Mouse (Mus musculus) right cerebral cortex, postnatal 36 days (tissue): Measurements from ENCODE around the gene Folr2.

Source experiments
- DNase-seq, 2 experiments: peaks; one replicate each; pipeline ENCODE4 v3.0.0; 2022; ENCODE audit warnings: low spot score in 2 of 2, mixed read lengths in 1 of 2

Gene Folr2

DNA sequence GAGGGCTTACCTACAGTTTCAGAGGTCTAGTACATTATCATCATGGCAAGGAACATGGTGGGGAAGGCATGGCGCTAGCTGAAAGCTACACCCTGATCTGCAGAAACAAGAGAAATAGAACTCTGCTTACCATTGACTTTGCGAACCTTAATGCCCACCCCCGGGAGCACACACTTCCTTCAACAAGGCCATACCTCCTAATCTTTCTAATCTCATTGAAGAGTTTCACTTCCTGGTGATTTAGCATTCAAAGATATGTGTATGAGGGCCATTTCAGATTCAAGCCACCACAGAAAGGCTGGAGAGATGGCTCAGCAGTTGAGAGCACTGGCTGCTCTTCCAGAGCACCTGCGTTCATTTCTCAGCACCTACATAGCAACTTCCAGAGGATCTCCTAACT, at the start of gene Folr2:
TSS of gene Folr2 (minus strand) at position 101 of the 400 bp plus-strand sequence.
- no peak for DNase-seq

DNA sequence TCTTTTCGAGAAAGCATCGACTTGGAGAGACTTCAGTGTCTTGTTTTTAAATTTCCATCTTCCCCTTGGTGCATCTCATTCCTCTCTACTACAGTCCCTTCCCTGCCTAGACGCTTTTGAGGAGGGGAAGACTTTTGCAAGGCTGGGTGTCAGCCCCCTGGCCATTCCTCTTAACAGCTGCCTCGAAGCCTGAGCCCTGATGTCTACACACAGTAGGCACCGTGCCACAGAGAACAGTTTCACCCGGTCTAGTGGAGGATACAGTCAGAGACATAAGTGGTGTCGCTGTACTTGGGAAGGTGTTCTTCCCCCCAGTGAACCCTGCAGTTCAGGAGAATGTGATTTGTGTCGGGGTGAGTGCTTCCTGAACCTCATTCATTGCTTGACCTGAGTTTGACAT, 49.7 kb upstream of the Folr2 start:
- no peak for DNase-seq

DNA sequence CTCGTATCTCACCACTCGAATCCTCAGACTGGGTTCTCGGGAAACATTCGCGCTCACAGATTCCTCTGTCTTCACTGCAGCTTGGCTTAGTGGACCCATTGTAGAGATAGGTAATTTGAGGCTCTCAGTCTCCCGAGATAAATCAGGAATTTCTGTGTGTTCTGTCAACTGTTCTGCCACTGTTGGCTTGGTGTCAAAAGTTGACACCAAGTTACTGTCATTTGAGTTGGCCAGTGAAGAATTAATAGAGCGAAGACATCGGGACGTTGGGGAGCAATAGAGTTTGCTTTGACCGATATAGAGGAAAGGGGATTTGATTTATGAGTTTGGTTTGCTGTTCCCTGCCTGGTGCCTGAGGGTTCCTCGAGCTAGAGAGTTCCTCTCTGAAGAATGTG, 49.3 kb upstream of the Folr2 start, which contains the start of gene Tomt:
TSS of gene Tomt (minus strand) at position 73 of the 395 bp plus-strand sequence.
- no peak for DNase-seq

DNA sequence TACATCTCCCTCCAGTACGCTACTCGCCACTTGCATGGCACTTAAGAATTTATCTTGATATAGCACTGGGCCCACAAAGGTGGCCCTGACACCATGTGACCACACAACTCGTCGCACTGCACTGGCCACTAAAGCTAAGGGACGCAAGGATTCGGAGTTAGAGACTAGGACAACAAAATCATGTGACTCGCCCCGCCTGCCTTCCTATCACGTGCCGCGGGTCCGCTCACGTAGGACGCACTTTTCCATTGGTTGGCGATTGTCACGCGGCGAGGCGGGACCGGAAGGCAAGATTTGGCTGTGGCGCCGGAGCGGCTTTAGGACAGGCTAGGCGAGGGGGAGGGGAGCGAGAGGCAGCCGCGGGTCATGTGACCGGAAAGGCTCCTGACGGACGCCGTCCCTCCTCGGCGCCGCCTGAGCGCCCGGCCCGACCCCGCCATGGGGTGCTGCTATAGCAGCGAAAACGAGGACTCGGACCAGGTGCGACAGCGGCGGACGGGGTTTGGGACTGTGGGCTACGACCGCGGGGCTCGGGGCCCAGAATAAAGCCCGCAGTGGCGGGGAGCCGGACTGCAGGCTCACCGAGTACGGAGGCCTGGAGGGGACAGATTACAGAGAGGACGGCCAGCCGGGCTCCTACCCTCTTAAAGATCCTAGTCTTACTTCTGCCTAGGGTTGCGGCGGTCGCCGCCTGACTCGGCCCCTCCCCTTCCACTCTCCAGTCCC, 48.7 kb upstream of the Folr2 start, which contains the start of gene Lamtor1:
TSS of gene Lamtor1 (plus strand) at position 344 of the 726 bp plus-strand sequence.
- DNase-seq: peak; percentile 100

DNA sequence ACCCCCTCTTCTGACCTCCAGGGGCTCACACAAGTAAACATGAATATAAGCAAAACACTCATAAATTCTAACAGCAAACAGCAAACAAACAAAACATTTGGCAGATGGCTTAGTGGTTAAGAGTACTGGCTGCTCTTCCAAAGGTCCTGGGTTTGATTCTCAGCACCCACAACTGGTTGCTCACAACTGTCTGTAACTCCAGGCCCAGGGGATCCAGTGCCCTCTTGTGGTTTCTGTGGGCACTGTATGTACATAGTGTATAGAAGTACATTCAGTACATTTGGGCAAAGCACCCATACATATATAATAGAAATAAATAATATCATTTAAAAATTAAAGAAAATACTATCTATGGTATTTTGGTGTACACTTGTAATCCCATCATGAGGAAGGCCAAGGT, 45.9 kb upstream of the Folr2 start:
- DNase-seq: no peak

DNA sequence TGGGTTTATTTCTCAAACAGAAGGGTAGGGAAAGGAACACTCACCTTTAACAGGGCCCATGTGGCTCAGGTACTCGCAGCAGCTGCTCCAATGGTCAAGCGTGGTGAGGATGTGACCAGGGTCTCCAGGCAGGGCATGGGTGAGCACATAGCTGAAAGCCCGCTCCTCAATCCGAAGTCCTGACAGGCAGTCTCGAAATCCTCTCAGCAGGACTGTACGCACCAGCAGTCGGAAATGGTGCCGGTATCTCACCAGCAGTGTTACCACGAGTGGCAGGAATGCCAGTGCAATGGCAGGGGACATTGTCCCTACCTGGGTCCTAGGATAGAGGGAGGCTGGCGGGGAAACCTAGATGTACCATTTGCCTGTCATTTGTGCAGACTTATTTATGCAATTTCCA, 45.0 kb upstream of the Folr2 start:
- no peak for DNase-seq

DNA sequence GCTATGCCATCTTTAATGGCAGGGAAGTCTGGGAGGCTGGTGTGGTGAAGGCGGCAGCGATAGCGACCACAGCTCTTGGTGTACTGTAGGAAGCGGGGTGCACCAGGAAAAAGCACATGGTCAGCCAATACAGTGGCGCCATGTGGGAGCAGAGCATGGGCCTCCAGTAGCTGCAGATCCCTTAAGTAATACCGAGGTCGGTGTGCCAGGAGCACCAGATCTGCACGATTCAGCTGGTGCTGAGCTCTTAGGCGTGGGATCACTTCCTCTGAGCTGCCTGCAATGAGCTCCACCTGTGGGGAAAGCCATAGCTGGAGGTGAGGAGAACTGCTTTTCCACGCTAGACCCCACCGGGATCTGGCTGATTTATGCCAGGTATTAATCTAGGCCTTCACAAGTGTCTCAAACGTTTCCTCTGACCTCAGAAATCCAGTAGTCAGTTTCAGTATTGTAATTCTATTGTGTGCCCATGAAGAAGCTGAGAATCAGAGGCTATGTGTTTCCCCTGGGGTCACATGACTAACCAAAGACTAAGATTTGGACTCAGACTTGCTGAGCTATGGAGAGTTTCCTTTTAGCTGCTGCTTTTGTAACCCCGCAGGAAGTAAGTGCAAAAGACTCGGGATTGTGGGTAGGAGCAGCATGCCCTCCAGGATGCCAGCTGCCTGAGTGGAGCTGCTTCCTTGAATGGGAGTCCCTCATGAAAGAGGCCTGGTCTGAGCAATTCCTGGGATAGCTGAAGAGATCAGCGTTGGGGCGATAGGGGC, 43.5 kb upstream of the Folr2 start:
- DNase-seq: no peak

DNA sequence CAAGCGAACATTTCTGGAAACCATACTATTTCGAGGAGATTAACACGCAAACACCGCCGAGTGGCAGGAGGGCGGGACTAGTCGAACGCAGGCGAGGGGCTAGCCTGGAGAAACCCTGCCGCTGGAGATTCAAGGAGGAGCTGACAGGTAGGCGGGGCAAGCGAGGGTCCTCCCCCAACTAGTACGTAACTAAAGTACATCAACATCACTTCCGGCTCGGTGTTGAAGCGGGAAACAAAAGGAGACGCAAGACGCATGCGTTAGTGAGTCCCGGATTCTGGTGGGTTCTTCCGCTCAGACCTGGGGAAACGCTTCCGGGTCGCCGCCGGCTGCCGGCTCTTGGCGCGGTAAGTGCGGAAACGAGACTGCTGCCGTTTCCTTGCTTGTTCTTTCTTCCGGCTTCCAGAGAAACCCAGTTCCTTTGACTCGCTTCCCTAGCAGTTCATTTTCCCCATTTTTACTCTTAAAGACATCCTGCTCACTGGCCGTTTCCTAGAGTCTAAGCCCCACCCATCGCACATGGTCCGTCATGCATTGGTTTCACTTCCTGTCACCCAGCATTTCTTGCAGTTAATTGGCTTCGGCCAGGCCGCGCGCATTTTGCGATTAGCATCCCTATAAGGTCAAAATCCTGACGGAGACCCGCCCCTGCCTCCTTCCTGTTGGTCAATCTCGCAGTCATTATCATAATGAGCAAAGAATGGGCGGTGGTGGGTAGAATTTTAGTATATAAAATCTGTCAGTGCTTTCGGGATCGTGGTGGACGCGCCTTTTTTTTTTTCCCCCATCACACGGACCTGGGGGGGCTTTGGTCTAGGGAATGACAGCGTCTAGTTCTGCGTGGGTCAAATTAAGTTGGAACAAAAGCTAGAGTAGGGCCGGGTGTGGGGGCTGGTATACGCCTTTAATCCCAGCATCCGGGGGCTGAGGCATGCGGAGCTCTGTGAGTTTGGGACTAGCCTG, 39.4 kb upstream of the Folr2 start:
- DNase-seq: peak; percentile 98 to 99

DNA sequence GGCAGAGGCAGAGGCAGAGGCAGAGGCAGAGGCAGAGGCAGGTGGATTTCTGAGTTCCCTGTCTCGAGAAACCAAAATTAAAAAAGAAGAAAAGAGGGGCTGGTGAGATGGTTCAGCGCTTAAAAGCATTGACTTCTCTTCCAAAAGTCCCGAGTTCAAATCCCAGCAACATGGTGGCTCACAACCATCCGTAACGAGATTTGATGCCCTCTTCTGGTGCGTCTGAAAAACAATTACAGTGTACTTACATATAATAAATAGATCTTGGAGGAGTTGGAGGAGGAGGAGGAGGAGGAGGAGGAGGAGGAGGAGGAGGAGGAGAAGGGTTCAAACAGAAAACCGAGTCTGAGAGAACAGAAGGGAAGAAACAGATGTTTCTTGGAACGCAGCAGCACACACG, 38.7 kb upstream of the Folr2 start:
- no peak for DNase-seq

DNA sequence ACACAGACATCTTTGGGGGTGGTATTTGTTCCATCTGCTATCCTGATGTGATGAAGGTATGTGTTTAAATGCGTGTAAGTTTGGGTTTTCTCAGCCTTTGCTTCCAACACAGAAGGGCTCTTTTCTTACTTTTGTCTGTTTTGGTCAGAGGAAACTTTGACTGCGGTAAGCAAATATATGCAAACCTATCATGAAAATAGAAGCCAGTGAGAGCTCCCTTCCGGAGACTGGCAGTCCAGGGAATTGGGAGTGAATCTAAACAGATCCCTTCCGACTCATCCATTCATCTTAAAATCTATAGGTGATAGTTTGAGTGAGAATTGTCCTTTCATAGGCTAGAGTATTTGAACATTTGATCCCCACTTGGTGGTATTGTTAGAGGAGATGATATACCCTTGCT, 31.5 kb upstream of the Folr2 start:
- no peak for DNase-seq

DNA sequence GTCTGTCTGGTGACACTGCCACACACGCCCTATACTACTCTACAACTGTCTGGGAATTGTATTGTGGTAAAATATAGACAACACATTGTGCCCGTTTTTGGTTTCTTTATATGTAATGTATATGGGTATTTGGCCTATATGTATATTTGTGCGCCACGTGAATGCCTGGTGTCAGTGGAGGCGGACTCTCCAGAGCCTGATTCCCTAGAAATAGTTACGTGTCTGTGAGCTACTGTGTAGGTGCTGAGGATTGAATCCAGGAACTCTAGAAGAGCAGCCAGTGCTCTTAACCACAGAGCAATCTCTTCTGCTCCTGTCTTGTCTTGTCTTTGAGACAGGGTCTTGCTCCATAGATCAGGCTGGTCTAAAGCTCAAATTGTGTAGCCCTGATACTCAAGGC, 29.3 kb upstream of the Folr2 start:
- DNase-seq: no peak

DNA sequence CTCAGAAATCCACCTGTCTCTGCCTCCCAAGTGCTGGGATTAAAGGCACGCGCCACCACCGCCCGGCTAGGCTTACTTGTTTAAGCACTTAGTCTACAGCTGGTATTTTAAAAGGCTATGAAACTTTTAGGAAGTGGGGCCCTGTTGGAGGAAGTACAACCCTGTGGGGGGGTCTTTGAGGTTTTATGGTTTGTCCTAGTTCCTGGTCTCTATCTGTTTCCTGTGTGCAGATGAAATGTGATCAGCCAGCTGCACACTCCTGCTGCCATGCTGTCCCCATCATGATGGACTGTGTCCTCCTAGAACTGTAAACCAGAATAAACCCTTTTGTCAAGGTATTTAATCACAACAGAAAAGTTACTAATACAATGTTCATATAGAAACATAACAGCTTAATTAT, 27.2 kb upstream of the Folr2 start:
- DNase-seq: no peak

DNA sequence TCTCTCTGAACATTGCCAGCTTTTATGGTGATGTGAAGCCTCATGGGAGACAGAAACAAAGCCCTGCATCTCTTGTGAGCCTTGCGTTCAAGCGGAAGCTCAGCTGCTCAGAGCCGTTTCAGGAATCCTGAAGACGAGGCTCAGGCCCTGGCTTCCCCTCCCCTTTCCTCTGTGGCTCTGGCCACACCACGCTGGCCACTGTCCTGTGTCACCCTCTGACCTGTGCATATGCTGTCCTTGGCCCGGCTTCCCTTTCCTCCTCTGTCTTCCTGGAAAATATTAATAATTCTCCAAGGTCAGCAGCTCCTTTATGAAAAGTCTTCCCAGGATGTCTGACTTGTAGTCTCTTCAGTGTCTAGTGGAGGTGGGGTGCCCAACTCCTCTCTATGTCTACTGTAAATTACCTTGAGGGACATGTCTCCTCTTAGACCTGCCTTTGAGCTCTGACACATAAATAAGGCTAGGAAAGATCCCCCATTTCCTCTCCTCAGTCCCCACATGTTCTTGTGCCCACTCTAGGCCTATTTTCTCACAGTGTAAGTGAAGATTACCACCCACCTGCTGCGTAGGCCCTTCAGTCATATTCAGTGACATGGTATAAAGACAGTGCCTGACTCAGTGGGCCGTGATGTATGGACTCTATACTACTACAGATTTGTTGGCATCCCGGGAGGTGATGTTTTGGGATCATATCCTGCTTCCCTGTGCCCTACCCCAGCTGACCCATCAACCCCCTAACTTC, 25.6 kb upstream of the Folr2 start:
- peak in 1 of 2 experiments; percentile 48 for DNase-seq

DNA sequence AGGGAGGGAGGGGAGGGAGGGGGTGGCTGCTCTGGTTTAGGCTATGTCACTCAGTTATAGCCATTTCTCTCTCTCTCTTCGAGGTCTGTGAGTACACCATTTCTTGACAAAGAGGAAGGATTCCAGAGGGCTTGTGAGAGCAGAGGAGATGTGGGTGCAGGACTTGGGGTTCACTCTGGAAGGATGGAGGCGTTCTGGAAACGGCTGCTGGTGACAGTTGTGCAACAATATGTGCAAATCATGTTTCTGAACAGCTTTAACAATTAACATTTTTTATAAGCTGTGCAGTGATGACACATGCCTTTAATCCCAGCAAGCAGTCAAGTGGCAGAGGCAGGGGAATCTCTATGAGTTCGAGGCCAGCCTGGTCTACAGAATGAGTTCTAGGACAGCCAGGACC, 23.9 kb upstream of the Folr2 start:
- no peak for DNase-seq

DNA sequence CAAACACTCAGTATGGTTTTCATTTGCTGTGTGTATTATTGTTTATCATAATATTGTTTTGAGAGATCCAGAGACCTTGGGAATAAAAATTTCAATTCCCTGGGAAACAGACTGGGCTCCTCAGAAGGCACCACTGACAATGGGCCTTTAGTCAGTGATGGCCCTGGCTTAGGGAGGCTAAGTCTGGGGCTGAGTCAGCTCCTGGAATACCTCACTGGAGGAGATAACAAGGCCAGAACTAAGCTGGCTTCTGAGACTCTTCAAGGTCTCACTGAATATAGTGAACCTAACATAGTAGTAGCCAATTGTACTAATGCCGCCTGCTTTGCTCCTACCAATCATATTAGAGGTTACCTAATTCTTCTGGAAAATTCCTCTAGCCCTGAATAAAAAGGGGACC, 19.0 kb upstream of the Folr2 start:
- DNase-seq: no peak

DNA sequence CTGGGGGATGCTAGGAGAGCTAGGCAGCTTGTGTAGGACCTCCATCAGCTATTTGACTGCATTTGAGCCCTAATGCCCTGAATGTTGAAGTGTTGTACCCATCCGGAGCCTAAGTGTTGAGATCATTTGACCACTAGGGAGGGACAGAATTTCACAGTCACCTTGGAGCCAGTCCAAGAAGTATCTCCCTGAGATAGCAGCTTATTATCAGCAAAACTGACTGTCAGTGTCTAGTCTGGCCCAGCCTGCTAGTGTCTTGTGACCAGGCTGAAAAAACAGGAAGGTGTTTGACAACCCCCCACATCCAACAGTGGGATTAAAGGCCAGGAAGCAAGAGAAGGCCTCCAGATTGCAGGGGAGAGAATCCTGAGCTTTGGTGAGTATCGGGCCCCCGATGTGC, 14.3 kb upstream of the Folr2 start:
- no peak for DNase-seq

DNA sequence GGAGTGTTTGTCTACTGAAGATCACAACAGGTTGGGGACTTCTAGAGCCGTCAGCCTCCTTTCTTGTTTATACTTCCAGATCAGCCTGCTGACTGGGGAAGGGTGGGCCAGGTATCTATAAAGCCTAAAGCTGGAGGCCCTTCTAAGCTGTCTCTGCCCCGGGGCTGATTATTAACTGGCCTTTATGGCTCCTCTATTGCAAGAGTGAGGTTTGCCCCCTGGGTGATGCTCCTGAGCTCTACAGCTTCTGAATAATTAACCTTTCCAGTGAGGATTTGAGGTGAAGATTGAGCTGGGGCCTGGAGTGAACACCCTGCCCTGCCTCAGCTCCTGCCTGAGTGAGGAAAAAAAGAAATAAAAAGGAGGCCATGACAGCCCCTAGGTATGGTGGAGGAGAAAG, 13.6 kb upstream of the Folr2 start, which contains the start of gene Folr1:
TSS of gene Folr1 (minus strand) at position 160 of the 400 bp plus-strand sequence.
- no peak for DNase-seq

DNA sequence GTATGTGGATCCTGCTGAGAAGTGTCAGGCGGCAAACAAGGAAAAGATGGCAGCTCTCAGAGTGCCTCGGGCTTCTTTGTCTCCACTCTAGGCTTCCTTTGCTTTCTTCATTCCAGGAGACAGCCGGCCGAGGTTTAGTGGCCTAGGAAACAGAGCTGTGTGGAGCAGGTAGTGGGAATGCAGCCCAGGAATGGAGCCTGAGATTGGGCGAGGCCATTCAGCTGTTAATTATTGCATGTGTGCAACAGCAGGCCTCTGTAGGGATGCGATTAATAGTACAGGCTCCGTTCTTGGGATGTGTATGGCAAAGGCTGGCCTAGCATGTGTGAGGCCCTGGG, 12.1 kb upstream of the Folr2 start:
- DNase-seq: no peak

DNA sequence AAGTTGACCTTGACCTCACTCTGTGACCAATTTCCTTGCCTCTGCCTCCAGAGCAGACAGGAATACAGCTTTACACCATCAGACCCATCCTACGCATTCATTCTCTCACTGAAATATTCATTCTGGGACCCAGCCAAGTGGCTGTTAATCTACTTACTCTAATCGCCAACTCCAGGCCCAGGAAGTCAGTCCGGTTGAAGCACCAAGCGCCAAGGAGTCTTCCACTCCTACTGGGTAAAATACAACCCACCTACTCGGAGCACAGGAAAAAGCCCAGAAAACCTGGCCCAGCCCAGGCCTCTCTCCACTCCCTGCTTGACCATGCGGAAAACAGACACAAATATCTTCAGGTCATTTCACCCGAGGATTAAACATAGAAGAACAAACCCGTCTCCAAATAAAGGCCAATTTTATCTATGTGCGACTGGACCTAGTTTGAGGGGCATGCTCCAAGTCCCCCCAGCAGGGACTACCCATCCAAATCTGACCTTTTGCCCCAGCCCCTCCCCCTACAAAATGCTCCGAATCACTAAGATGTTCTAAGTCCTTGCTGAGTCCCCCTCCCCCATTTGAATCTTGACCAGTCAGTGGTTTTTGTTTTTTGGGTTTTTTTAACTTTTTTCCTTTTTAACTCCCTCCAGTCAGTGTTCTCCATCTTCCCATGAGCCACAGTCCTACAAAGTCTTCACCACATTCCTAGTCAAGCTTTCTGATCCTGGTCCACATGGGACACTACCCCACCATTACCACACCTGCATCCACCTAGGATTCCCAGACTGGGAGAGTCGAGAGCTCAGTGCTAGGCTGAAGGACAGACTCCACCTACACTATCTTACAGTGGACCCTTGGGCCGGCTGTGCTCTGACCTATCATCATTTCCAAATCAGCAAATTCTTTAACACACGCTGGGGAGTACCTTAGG, 11.5 kb upstream of the Folr2 start:
- DNase-seq: no peak

DNA sequence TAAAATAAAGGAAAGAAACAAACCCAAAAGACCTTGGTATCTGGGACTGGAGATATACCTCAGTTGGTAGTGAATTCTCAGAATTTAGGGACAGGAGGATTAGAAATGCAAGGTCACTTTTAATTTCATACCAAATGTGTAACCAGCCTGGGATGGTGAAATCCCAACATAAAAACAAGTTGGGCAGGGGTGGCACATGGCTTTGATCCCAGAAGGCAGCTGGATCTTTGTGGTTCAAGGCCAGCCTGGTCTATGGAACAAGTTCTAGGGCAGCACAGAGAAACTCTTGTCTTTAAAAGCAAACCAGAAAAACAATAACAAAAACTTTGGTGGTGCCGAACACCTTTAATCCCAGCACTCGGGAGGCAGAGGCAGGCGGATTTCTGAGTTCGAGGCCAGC, 10.5 kb upstream of the Folr2 start:
- no peak for DNase-seq
